Mouse (Mus musculus) B cell, adult (primary cell): ENCODE results near the gene As3mt. TPM values are rescaled to one million over a fixed set of nuclear protein-coding genes. Genes with fewer than 3 reads are reported as not detected.

Experiments
- total RNA-seq: library from RNA; stranded (reverse); gene quantifications from 4 replicates; pipeline ENCODE4 v1.2.4, GENCODE M21; 2023; ENCODE audit not compliant: inconsistent age

As3mt gene
- total RNA-seq, result 46.7 to 57.1 TPM (median 50.5 TPM) in 4 replicates

GRCm38 (mm10) chr19:46707296-46708151 is at the start of gene As3mt:
As3mt (plus strand) TSS chr19:46707458.

GRCm38 (mm10) chr19:46672766-46673418 is 34.4 kb upstream of the As3mt start, which contains the start of gene Cyp17a1:
Cyp17a1 (minus strand) TSS chr19:46673172.

GRCm38 (mm10) chr19:46689460-46690372 is 17.5 kb upstream of the As3mt start, which contains the start of gene Borcs7:
Borcs7 (plus strand) TSS chr19:46689906.

DNA sequence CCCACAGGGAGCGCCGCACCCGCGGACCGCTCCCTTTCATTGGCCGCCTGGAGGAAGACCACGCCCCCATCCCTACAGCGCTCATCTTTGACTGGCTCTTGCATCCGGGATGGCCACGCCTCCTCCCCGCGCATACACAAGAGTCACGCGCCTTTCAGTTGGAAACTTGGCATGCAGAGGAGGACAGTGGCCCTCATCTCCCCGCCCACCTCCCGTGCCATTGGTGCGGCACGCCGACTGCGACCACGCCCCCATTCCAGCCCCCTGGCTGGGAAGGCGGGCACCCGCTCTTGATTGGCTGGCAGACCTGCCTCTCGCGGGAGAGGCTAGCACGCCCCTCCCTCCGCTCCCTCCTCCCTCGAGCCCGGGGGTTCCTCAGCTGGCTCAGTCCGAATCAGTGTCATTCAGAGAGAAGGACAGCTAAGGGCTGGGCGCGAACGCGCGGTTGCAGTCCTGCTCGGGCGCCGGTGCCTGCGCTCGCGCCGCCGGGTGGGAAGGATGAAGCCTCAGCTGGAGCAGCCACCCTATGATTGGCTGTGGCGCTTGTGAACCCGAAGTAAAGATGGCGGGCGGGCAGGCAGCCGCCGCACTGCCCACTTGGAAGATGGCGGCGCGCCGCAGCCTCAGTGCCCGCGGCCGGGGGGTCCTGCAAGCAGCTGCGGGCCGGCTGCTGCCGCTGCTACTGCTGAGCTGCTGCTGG is 54.1 kb downstream of the As3mt start, which contains the start of gene Cnnm2:
Gene Cnnm2 (plus strand): TSS at position 350 of the 700 bp plus-strand sequence.

Other genes starting within 250 kb of the As3mt start
- gene Trim8, start 205.8 kb upstream of the As3mt start, total RNA-seq, result 61.7 to 73.8 TPM (median 71.9 TPM) in 4 replicates
- gene Arl3, start 134.3 kb upstream of the As3mt start, total RNA-seq, result 9.0 to 17.3 TPM (median 13.5 TPM) in 4 replicates
- gene Sfxn2, start 134.1 kb upstream of the As3mt start, total RNA-seq, result 10.3 to 15.9 TPM (median 14.5 TPM) in 4 replicates
- 56.6 to 66.2 TPM (median 61.5 TPM) in 4 replicates for gene Wbp1l, start 108.4 kb upstream of the As3mt start, total RNA-seq
- not detected in 4 replicates for gene Cyp17a1, start 34.3 kb upstream of the As3mt start, total RNA-seq
- gene Borcs7, start 17.6 kb upstream of the As3mt start, total RNA-seq, result 11.1 to 12.4 TPM (median 11.2 TPM) in 4 replicates
- 4.2 to 4.6 TPM (median 4.3 TPM) in 4 replicates for gene Cnnm2, start 54.1 kb downstream of the As3mt start, total RNA-seq